Mouse (Mus musculus) liver, embryonic 16.5 days (tissue): Measurements from ENCODE around the gene Hoxa7. TPM values are rescaled to one million over a fixed set of nuclear protein-coding genes. Genes with fewer than 3 reads are reported as not detected.
A peak's percentile ranks its signal among the peaks of the same experiment; 100 is the strongest.

Experiments used
- ATAC-seq: fragments of 200-750 bp; cut with Nextera tagmentation; 2 replicates; pipeline ENCODE4 v1.8.0; 2017; ENCODE audit warnings: low read depth, mild to moderate bottlenecking, moderate number of reproducible peaks, moderate library complexity
- H3K27ac ChIP-seq: fragments of 300-500 bp; sonication (generic); 2 replicates; pipeline ENCODE4 v1.5.1; 2014; ENCODE audit warnings: mild to moderate bottlenecking, low read length
- H3K27me3 ChIP-seq: fragments of 300-500 bp; sonication (generic); 2 replicates; pipeline ENCODE4 v1.6.1; 2014; ENCODE audit warnings: low read depth, low read length, mixed read lengths; ENCODE audit not compliant: control insufficient read depth, insufficient read depth
- H3K36me3 ChIP-seq: fragments of 300-500 bp; sonication (generic); 2 replicates; pipeline ENCODE4 v1.6.1; 2014; ENCODE audit warnings: mild to moderate bottlenecking; ENCODE audit not compliant: control insufficient read depth, insufficient read depth
- H3K4me1 ChIP-seq: fragments of 300-500 bp; sonication (generic); 2 replicates; pipeline ENCODE4 v1.6.1; 2014; ENCODE audit warnings: low read depth, low read length, mixed read lengths; ENCODE audit not compliant: control insufficient read depth
- H3K4me2 ChIP-seq: fragments of 300-500 bp; sonication (generic); 2 replicates; pipeline ENCODE4 v1.6.1; 2014; ENCODE audit warnings: low read depth, low read length, mixed read lengths
- H3K4me3 ChIP-seq: fragments of 300-500 bp; sonication (generic); 2 replicates; pipeline ENCODE4 v1.5.1; 2014; ENCODE audit warnings: low read depth, mild to moderate bottlenecking, low read length
- H3K9ac ChIP-seq: fragments of 300-500 bp; sonication (generic); 2 replicates; pipeline ENCODE4 v1.6.1; 2014; ENCODE audit warnings: low read depth, low read length
- H3K9me3 ChIP-seq: fragments of 300-500 bp; sonication (generic); replicated peaks from 2 replicates; pipeline ENCODE4 v1.6.1; 2016; ENCODE audit warnings: low read length; ENCODE audit not compliant: control insufficient read depth
- WGBS: fragments of 180-500 bp; shearing (Covaris S2); extraction: QIAGEN DNeasy Blood & Tissue Kit; methylation state at CpG from one replicate; pipeline ENCODE4 v1.1.7; 2014; ENCODE audit not compliant: insufficient replicate concordance; 5-methylcytosine and 5-hydroxymethylcytosine counted together
- polyA plus RNA-seq: library from polyadenylated mRNA; unstranded; fragments of >200 nt; fragmentation: Nextera tagmentation; extraction: Ambion mirVana; gene quantifications from 2 replicates; pipeline ENCODE4 v1.2.1, GENCODE M21; 2015

The Hoxa7 gene
- polyA plus RNA-seq, 1 experiment from 2014 or later: 0.34 TPM

GRCm38 (mm10) chr6:52211170-52211935 lies 10.3 kb downstream of the Hoxa7 start:
- ATAC-seq: no peak
- no peak overlapping the region for H3K9ac ChIP-seq
- WGBS: 3% methylated on average over 37 of the region's 37 CpGs
- no peaks in the 10 kb centered on the region; the same call in none of the 2 replicates for H3K4me1 ChIP-seq
- no peaks in the 10 kb centered on the region for H3K36me3 ChIP-seq
- no peak overlapping the region for H3K27ac ChIP-seq
- H3K9me3 ChIP-seq: no peaks in the 10 kb centered on the region
- 0 out of 2 replicates have a peak overlapping the region, but pooled peaks have one; percentile 19 for H3K4me3 ChIP-seq
- H3K27me3 ChIP-seq: peaks cover 97% of the 10 kb centered on the region
- 0 out of 2 replicates have a peak overlapping the region, but pooled peaks have one; percentile 15 for H3K4me2 ChIP-seq

- ATAC-seq: no peak
- Histone ChIP-seq H3K36me3 (no peaks in the 10 kb centered on the region), H3K4me3 (no peak overlapping the region), H3K27ac (no peak overlapping the region), H3K4me2 (no peak overlapping the region), H3K9ac (no peak overlapping the region), H3K9me3 (no peaks in the 10 kb centered on the region), H3K27me3 (peaks cover 97% of the 10 kb centered on the region), H3K4me1 (no peaks in the 10 kb centered on the region; the same call in none of the 2 replicates)
- WGBS: 24% methylated on average over 12 of the region's 12 CpGs
These were observed 12.0 kb downstream of the Hoxa7 start for GRCm38 (mm10) chr6:52209685-52210046.

GRCm38 (mm10) chr6:52208868-52209684 lies 12.6 kb downstream of the Hoxa7 start:
- no peak for ATAC-seq
- Histone ChIP-seq H3K36me3 (no peaks in the 10 kb centered on the region), H3K4me3 (peak overlapping the region; percentile 12; the same call in 1 of the 2 replicates), H3K27ac (no peak overlapping the region), H3K4me1 (no peaks in the 10 kb centered on the region; the same call in none of the 2 replicates), H3K27me3 (peaks cover 97% of the 10 kb centered on the region), H3K9ac (no peak overlapping the region), H3K4me2 (peak overlapping the region; percentile 27), H3K9me3 (no peaks in the 10 kb centered on the region)
- WGBS: 14% methylated on average over 16 of the region's 18 CpGs

GRCm38 (mm10) chr6:52208072-52208867 lies 13.4 kb downstream of the Hoxa7 start, which contains the start of gene Hoxa6:
Gene Hoxa6, minus strand, starts transcription at chr6:52208722.
- H3K27ac ChIP-seq: no peak within 1 kb of the TSS

GRCm38 (mm10) chr6:52207684-52207976 lies 14.0 kb downstream of the Hoxa7 start:
- no peak overlapping the region for H3K4me2 ChIP-seq
- no peaks in the 10 kb centered on the region for H3K36me3 ChIP-seq
- H3K27ac ChIP-seq: no peak overlapping the region
- no peaks in the 10 kb centered on the region for H3K9me3 ChIP-seq
- no peak for ATAC-seq
- no peak overlapping the region for H3K4me3 ChIP-seq
- peaks cover 98% of the 10 kb centered on the region for H3K27me3 ChIP-seq
- H3K9ac ChIP-seq: no peak overlapping the region
- H3K4me1 ChIP-seq: no peaks in the 10 kb centered on the region; the same call in 1 of the 2 replicates

More at GRCm38 (mm10) chr6:52208072-52208867, 13.4 kb downstream of the Hoxa7 start, which contains the start of gene Hoxa6:
- Histone ChIP-seq H3K4me2 (peak within 1 kb of the TSS; percentile 27), H3K4me1 (no peaks in the 10 kb centered on the region; the same call in none of the 2 replicates), H3K9ac (no peak within 1 kb of the TSS), H3K27me3 (peaks cover 98% of the 10 kb centered on the region), H3K36me3 (no peaks in the 10 kb centered on the region), H3K4me3 (peak within 1 kb of the TSS; percentile 12; the same call in 1 of the 2 replicates), H3K9me3 (no peaks in the 10 kb centered on the region)
- ATAC-seq: no peak
- 5% methylated on average over 47 of the region's 47 CpGs for WGBS

- Histone ChIP-seq H3K27me3 (peaks cover 97% of the 10 kb centered on the region), H3K4me3 (no peak overlapping the region), H3K4me2 (no peak overlapping the region), H3K4me1 (no peaks in the 10 kb centered on the region; the same call in 1 of the 2 replicates), H3K36me3 (no peaks in the 10 kb centered on the region), H3K9ac (no peak overlapping the region), H3K27ac (no peak overlapping the region), H3K9me3 (no peaks in the 10 kb centered on the region)
- ATAC-seq: no peak
- 30% methylated on average over 4 of the region's 4 CpGs for WGBS
These were observed 14.6 kb downstream of the Hoxa7 start for GRCm38 (mm10) chr6:52206882-52207683.

GRCm38 (mm10) chr6:52205638-52206621 lies 15.7 kb downstream of the Hoxa7 start:
- Histone ChIP-seq H3K27me3 (peaks cover 96% of the 10 kb centered on the region), H3K9ac (no peak overlapping the region)

More at GRCm38 (mm10) chr6:52205638-52206621, 15.7 kb downstream of the Hoxa7 start:
- no peaks in the 10 kb centered on the region for H3K36me3 ChIP-seq
- no peak overlapping the region for H3K4me2 ChIP-seq
- no peaks in the 10 kb centered on the region for H3K9me3 ChIP-seq
- no peak overlapping the region for H3K4me3 ChIP-seq
- no peaks in the 10 kb centered on the region for H3K4me1 ChIP-seq
- H3K27ac ChIP-seq: no peak overlapping the region
- 33% methylated on average over 54 of the region's 55 CpGs for WGBS
- ATAC-seq: no peak
